Mouse (Mus musculus) forebrain, postnatal 0 days (tissue): ENCODE data around the gene Dcx. TPM values are rescaled to one million over a fixed set of nuclear protein-coding genes. Genes with fewer than 3 reads are reported as not detected.

Experiments used
- ATAC-seq: fragments of 200-750 bp; cut with Nextera tagmentation; 2 replicates; pipeline ENCODE4 v1.8.0; 2017; ENCODE audit warnings: mild to moderate bottlenecking, moderate library complexity
- DNase-seq: peaks from one replicate; pipeline ENCODE4 v3.0.0-alpha.2; 2015
- H3K27ac ChIP-seq: fragments of 300-500 bp; sonication (generic); 2 replicates; pipeline ENCODE4 v1.5.1; 2014; ENCODE audit warnings: low read depth, mild to moderate bottlenecking, antibody characterized with exemption, low read length, moderate library complexity, mixed read lengths
- H3K27me3 ChIP-seq: fragments of 300-500 bp; sonication (generic); 2 replicates; pipeline ENCODE4 v1.6.1; 2014; ENCODE audit warnings: mild to moderate bottlenecking, low read length, mixed read lengths; ENCODE audit not compliant: insufficient read depth
- H3K36me3 ChIP-seq: fragments of 300-500 bp; sonication (generic); 2 replicates; pipeline ENCODE4 v1.6.1; 2014; ENCODE audit warnings: mild to moderate bottlenecking, moderate library complexity; ENCODE audit not compliant: insufficient read depth
- H3K4me1 ChIP-seq: fragments of 300-500 bp; sonication (generic); 2 replicates; pipeline ENCODE4 v1.6.1; 2014; ENCODE audit warnings: antibody characterized with exemption; ENCODE audit not compliant: insufficient read depth
- H3K4me2 ChIP-seq: fragments of 300-500 bp; sonication (generic); 2 replicates; pipeline ENCODE4 v1.6.1; 2014; ENCODE audit warnings: low read depth, mild to moderate bottlenecking, moderate library complexity
- H3K4me3 ChIP-seq: fragments of 300-500 bp; sonication (generic); 2 replicates; pipeline ENCODE4 v1.5.1; 2014; ENCODE audit warnings: low read depth, low read length, mixed read lengths
- H3K9ac ChIP-seq: fragments of 300-500 bp; sonication (generic); 2 replicates; pipeline ENCODE4 v1.6.1; 2014; ENCODE audit warnings: mild to moderate bottlenecking
- H3K9me3 ChIP-seq: fragments of 300-500 bp; sonication (generic); 2 replicates; pipeline ENCODE4 v1.6.1; 2016; ENCODE audit warnings: low read length
- CTCF ChIP-seq: sonication (generic); IDR thresholded peaks from 2 replicates; pipeline ENCODE4 v1.5.1; 2016; ENCODE audit warnings: antibody characterized with exemption, control low read depth, low read depth
- WGBS: fragments of 180-500 bp; shearing (Covaris S2); extraction: QIAGEN DNeasy Blood & Tissue Kit; methylation state at CpG from one replicate; pipeline ENCODE4 v1.1.7; 2014; 5-methylcytosine and 5-hydroxymethylcytosine counted together
- polyA plus RNA-seq: library from polyadenylated mRNA; unstranded; fragments of >200 nt; fragmentation: Nextera tagmentation; extraction: Ambion mirVana; gene quantifications from 2 replicates; pipeline ENCODE4 v1.2.1, GENCODE M21; 2015
- total RNA-seq: library from RNA; depleted of rRNA; stranded (reverse); fragments of >200 nt; gene quantifications from 2 replicates; pipeline ENCODE4 v1.2.3, GENCODE M21; 2014

Dcx gene
- total and polyA plus RNA-seq, 2 experiments from 2014 or later = 219 to 422 TPM

DNA sequence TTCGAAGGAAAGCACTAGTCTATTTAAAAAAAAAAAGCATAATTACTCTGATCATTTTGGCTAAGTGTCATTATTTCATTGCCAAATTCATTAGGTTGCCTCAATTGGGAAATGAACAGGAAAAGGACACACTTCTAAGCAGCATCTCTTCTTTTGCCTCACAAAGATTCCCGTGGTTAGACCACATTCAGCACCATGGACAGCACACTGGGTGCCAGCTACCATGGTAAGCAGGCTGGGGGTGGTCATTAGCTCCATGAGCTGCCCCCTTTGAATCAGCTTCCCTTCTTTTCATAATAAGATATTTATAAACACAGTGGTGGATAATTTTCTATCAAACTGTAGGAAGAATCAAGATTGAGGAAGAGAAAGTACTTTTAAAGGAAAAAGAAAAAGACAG is 28.4 kb downstream of the Dcx start:
- Histone ChIP-seq H3K27me3 (no peaks in the 10 kb centered on the region), H3K9me3 (no peaks in the 10 kb centered on the region), H3K4me1 (peaks cover 2% of the 10 kb centered on the region; the same call in 1 of the 2 replicates), H3K4me2 (no peak overlapping the region), H3K27ac (0 out of 2 replicates have a peak overlapping the region, but pooled peaks have one; percentile 48), H3K36me3 (no peaks in the 10 kb centered on the region), H3K9ac (no peak overlapping the region), H3K4me3 (no peak overlapping the region)
- no peak for ATAC-seq
- no peak for DNase-seq
- WGBS = 27% methylated on average over 2 of the region's 2 CpGs
- TF ChIP-seq CTCF = no peak

DNA sequence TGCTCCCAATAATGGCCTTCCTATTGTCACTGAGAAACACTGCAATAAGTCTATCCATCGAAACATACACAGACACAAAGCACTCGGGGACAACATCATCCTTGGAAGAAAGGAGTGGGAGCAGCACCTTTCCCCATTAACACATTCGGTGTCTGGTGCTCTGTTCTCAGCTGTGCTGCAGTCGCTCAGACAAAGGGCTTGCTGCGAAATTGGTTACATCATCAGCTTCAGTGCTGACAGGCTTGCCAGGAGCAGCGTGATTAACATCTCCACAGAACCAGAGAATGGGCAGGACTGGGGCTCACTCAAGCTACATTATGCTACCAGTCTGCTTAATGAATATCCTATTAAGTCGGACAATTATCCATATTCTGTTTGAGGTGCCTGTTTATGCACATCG is 30.8 kb downstream of the Dcx start:
- no peak overlapping the region for H3K4me3 ChIP-seq
- H3K36me3 ChIP-seq = no peaks in the 10 kb centered on the region
- H3K9ac ChIP-seq = peak overlapping the region; percentile 50
- no peaks in the 10 kb centered on the region for H3K27me3 ChIP-seq
- DNase-seq = peak; percentile 79
- H3K27ac ChIP-seq = peak overlapping the region; percentile 83
- TF ChIP-seq CTCF = no peak
- H3K4me2 ChIP-seq = peak overlapping the region; percentile 13
- ATAC-seq = peak; percentile 92
- no peaks in the 10 kb centered on the region for H3K9me3 ChIP-seq
- H3K4me1 ChIP-seq = peaks cover 2% of the 10 kb centered on the region; the same call in 1 of the 2 replicates
- 26% methylated on average over 8 of the region's 8 CpGs for WGBS

DNA sequence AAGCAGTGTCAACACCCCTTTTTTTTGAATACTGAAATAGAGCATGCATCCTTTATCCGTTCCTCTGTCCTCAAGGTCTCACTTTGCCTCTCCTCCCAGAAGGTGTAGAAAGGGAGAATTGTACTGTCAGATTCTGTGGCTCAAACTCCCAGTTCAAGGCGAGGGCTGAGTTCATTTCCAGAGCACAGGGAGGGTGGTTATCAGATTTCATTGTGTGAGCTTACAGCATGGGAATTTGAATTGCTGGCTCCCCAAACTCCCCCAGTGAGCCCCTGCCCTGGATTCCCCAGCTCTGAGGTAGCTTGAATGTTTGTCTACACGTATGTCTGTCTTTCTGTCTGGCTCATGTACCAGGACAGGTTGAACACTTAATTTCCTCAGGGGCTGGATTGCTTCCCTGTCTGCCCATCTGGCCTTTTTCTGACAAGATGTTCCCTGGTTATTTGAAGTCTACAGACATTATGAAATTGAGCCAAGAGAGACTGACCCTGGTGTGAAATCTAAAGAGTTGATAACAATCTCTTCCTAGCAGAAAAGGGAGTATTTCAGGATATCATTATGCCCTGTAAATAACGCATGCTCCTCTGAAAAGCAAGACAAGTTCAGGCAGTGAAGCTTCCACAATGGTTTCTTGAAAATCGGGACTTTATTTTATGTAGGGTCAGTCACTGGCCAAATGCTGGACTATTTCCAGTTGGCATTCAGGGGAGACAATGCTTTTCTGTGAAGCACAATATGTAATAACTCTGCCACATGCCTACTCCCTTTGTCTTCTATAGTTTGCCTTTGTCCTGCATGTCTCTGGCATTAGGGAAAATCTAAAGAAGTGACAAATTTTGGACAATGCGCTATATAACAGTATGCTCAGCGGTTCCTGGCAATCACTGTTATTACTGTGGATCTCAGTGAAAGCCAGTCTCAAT is 35.5 kb downstream of the Dcx start:
- Histone ChIP-seq H3K27ac (0 out of 2 replicates have a peak overlapping the region, but pooled peaks have one; percentile 40), H3K4me3 (no peak overlapping the region), H3K4me2 (no peak overlapping the region), H3K9me3 (no peaks in the 10 kb centered on the region), H3K4me1 (no peaks in the 10 kb centered on the region), H3K27me3 (no peaks in the 10 kb centered on the region), H3K36me3 (no peaks in the 10 kb centered on the region), H3K9ac (no peak overlapping the region)
- TF ChIP-seq CTCF = no peak
- DNase-seq (no peak), ATAC-seq (no peak)
- WGBS = 40% methylated on average over 7 of the region's 7 CpGs

DNA sequence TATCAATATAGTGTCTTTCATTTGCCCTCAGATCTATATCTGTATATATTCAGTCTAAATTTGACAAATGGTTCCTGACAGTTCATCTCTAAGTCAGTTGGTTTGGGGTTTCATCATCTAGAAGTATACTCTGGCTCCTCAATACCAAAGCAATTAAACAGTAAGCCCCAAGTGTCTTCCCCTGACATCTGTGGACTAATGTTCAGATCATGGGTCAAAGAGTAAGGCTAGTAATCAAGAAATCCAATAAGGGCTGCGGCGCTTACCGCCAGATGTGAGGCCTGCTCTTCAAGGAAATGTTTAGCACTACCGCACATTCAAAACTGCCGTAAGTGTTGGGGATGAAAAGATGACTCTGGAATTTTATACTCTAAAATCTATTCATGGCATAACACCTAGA is 36.2 kb downstream of the Dcx start:
- TF ChIP-seq CTCF = no peak
- no peak overlapping the region for H3K27ac ChIP-seq
- no peak overlapping the region for H3K4me2 ChIP-seq
- no peak overlapping the region for H3K4me3 ChIP-seq
- ATAC-seq (no peak), DNase-seq (no peak)
- H3K9ac ChIP-seq = no peak overlapping the region
- H3K4me1 ChIP-seq = no peaks in the 10 kb centered on the region
- no peaks in the 10 kb centered on the region for H3K27me3 ChIP-seq
- WGBS = 91% methylated on average over 5 of the region's 5 CpGs
- H3K36me3 ChIP-seq = no peaks in the 10 kb centered on the region
- no peaks in the 10 kb centered on the region for H3K9me3 ChIP-seq

DNA sequence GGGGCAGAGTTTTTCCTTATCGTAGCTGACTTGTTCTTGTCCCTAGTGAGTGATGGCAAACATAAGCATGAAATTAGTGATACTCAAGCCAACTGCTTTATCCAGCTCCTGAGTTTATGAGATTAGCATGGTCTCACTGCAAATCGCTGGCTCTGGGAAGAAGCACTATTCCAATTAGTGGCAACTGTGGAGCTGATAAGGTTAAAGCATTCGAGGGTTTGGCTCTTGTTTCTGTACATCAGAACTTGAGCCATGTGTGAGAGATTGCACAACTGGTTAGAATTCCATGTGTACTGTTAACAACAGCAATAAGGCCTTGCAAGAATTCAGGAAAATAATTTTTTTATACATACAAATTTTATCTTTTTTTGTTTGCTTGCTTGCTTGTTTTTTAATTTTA is 39.9 kb downstream of the Dcx start:
- no peak for TF ChIP-seq CTCF
- H3K4me3 ChIP-seq = no peak overlapping the region
- H3K4me1 ChIP-seq = no peaks in the 10 kb centered on the region
- no peaks in the 10 kb centered on the region for H3K27me3 ChIP-seq
- H3K4me2 ChIP-seq = no peak overlapping the region
- WGBS = 52% methylated on average over 3 of the region's 3 CpGs
- H3K9me3 ChIP-seq = no peaks in the 10 kb centered on the region
- DNase-seq (no peak), ATAC-seq (no peak)
- H3K36me3 ChIP-seq = no peaks in the 10 kb centered on the region
- H3K9ac ChIP-seq = no peak overlapping the region
- H3K27ac ChIP-seq = no peak overlapping the region

DNA sequence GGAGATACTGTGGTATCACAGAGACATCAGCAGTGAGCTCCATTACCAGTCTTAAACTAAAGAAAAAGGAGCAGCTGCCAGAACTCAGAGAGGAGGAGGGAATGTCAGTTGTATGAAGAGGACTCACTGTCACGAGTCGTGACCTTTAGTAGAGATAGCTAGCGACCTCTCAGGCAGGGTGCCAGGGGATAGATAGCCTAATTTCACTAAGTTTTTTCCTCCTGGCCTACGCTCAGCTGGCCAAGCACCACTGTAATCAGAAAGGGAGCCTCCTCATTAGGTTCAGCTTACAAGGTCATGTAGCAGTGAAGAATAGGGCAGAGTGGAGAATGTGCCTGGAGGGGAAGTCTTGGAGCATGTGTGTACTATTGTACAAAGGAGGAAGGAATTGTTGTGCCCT is 47.3 kb downstream of the Dcx start:
- Histone ChIP-seq H3K4me2 (no peak overlapping the region), H3K4me3 (no peak overlapping the region), H3K27ac (no peak overlapping the region), H3K4me1 (no peaks in the 10 kb centered on the region), H3K9ac (no peak overlapping the region), H3K9me3 (no peaks in the 10 kb centered on the region), H3K27me3 (no peaks in the 10 kb centered on the region), H3K36me3 (no peaks in the 10 kb centered on the region)
- no peak for TF ChIP-seq CTCF
- DNase-seq (no peak), ATAC-seq (no peak)
- 64% methylated on average over 4 of the region's 4 CpGs for WGBS

DNA sequence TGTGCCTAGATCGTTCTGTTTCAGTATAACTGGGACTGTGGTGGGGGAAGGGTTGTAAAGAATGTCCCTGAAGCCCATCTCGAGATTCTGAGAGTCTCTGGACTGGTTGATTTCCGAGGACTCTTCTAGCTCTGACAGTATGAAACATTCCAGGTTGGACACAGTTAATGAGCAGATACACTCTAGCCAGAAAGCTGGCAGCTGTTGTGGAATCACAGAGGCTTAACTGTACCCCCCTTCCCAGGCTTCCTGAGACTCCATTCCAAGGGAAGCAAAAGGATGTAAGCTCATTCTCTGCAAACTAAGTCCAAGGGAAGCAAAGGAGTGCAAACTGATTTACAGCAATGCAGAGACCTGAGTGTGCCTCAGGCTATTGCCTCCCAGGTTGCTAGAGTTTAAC is 48.2 kb downstream of the Dcx start:
- Histone ChIP-seq H3K4me1 (no peaks in the 10 kb centered on the region), H3K9ac (no peak overlapping the region), H3K9me3 (no peaks in the 10 kb centered on the region), H3K4me3 (no peak overlapping the region), H3K27ac (no peak overlapping the region), H3K4me2 (no peak overlapping the region), H3K36me3 (no peaks in the 10 kb centered on the region), H3K27me3 (no peaks in the 10 kb centered on the region)
- no peak for ATAC-seq
- 31% methylated on average over 3 of the region's 3 CpGs for whole genome bisulfite sequencing
- no peak for DNase-seq
- TF ChIP-seq CTCF = no peak
